Mouse (Mus musculus) ES-E14 (cell line): ENCODE measurements around the gene Amz2. TPM values are rescaled to one million over a fixed set of nuclear protein-coding genes. Genes with fewer than 3 reads are reported as not detected.

ENCODE experiments used
- DNase-seq: peaks from one replicate; pipeline ENCODE4 v3.0.0-alpha.2; 2013; ENCODE audit warnings: low read depth, low spot score
- H3K27ac ChIP-seq: 2 replicates; pipeline ENCODE4 v1.5.1; 2012; ENCODE audit warnings: low read depth, mild to moderate bottlenecking, low read length, moderate library complexity, mixed read lengths; ENCODE audit not compliant: poor library complexity, insufficient read depth, severe bottlenecking
- H3K36me3 ChIP-seq: 2 replicates; pipeline ENCODE4 v1.6.1; 2012; ENCODE audit warnings: mild to moderate bottlenecking, low read length, moderate library complexity, mixed read lengths; ENCODE audit not compliant: control insufficient read depth, poor library complexity, insufficient read depth, severe bottlenecking
- H3K4me1 ChIP-seq, 2 experiments: fragments of 150-350 bp in 1 of 2; sonication (generic) in 1 of 2; 2 replicates each; pipeline ENCODE4 v1.6.1; 2012; ENCODE audit warnings: low read length in 2 of 2, mild to moderate bottlenecking in 1 of 2, mixed read lengths in 1 of 2; ENCODE audit not compliant: control insufficient read depth in 2 of 2, insufficient read depth in 2 of 2, poor library complexity in 1 of 2
- H3K4me3 ChIP-seq, 2 experiments: fragments of 150-350 bp in 1 of 2; sonication (generic) in 1 of 2; 2 replicates each; pipeline ENCODE4 v1.5.1; 2012; ENCODE audit warnings: low read length in 2 of 2, low read depth in 1 of 2, mild to moderate bottlenecking in 1 of 2, mixed read lengths in 1 of 2; ENCODE audit not compliant: insufficient read depth in 1 of 2, poor library complexity in 1 of 2, severe bottlenecking in 1 of 2
- H3K9ac ChIP-seq: 2 replicates; pipeline ENCODE4 v1.6.1; 2012; ENCODE audit warnings: low read depth, mild to moderate bottlenecking, low read length, mixed read lengths; ENCODE audit not compliant: poor library complexity, insufficient read depth, severe bottlenecking
- H3K9me3 ChIP-seq: fragments of 150-350 bp; sonication (generic); 2 replicates; pipeline ENCODE4 v1.6.1; 2012; ENCODE audit warnings: low read depth, mild to moderate bottlenecking, low read length; ENCODE audit not compliant: control insufficient read depth, insufficient read depth
- CHD2 ChIP-seq: IDR thresholded peaks from 2 replicates; pipeline ENCODE4 v1.6.1; 2014; ENCODE audit warnings: mild to moderate bottlenecking, low read depth, low read length, inconsistent platforms
- HCFC1 ChIP-seq: IDR thresholded peaks from 2 replicates; pipeline ENCODE4 v1.6.1; 2012; ENCODE audit warnings: low read length, inconsistent platforms, borderline replicate concordance; ENCODE audit not compliant: insufficient read depth
- MAFK ChIP-seq: IDR thresholded peaks from 2 replicates; pipeline ENCODE4 v1.6.1; 2014; ENCODE audit warnings: mild to moderate bottlenecking, low read depth, low read length, inconsistent platforms; ENCODE audit not compliant: insufficient read depth
- ZC3H11A ChIP-seq: IDR thresholded peaks from 2 replicates; pipeline ENCODE4 v1.6.1; 2012; ENCODE audit warnings: low read depth, mild to moderate bottlenecking, inconsistent platforms, low read length, borderline replicate concordance
- ZNF384 ChIP-seq: IDR thresholded peaks from 2 replicates; pipeline ENCODE4 v1.6.1; 2012; ENCODE audit warnings: low read depth, low read length, inconsistent platforms
- in situ Hi-C, 2 experiments: fragments of 600-800 bp; cut with MboI; formaldehyde crosslinking; loops; one replicate each; pipeline ENCODE4 v1.15.1; 2025; ENCODE audit warnings: low sequenced_read_pairs in 2 of 2, inconsistent platforms in 1 of 2; ENCODE audit not compliant: unreplicated experiment in 2 of 2
- total RNA-seq: library from RNA; depleted of rRNA; stranded (reverse); fragments of 300-350 nt; gene quantifications from 2 replicates; pipeline ENCODE4 v1.2.3, GENCODE M21; 2012

Amz2 gene
- total RNA-seq, 1 experiment: 20.1 TPM

DNA sequence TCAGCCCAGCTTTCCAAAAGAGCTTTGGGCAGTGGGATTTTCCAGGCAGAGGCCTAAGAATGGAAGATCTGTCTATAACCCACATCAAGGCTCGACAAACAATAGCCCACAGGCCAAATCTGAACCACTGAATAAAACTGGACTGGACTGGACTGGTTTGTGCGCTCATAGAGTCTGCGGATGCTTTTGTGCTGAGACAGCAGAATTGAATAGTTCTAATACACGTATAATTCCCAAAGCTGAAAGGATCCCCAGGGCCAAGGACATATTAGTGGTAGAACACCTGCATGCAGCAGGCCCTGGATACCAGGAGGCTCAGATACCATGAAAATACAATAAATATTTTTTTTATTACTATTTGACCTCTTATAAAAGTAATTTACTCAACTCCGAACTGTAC lies 30.5 kb downstream of the Amz2 start:
- in situ Hi-C loops: no loop called here
- no peak overlapping the region for H3K4me3 ChIP-seq
- H3K9ac ChIP-seq: no peak overlapping the region
- H3K4me1 ChIP-seq: no peaks in the 10 kb centered on the region; a peak in 1 of 4 replicates
- DNase-seq: no peak
- peaks cover 23% of the 10 kb centered on the region for H3K36me3 ChIP-seq
- no peaks in the 10 kb centered on the region for H3K9me3 ChIP-seq
- no peak overlapping the region for H3K27ac ChIP-seq
- TF ChIP-seq MAFK (peak; percentile 81), CHD2 (no peak)

GRCm38 (mm10) chr11:109458165-109458564 lies 32.4 kb downstream of the Amz2 start:
- H3K36me3 ChIP-seq: peaks cover 19% of the 10 kb centered on the region
- H3K27ac ChIP-seq: no peak overlapping the region
- no peaks in the 10 kb centered on the region; a peak in 1 of 4 replicates for H3K4me1 ChIP-seq
- TF ChIP-seq CHD2 (no peak), HCFC1 (no peak), ZNF384 (no peak), ZC3H11A (no peak), MAFK (no peak)
- no peaks in the 10 kb centered on the region for H3K9me3 ChIP-seq
- H3K4me3 ChIP-seq: no peak overlapping the region
- in situ Hi-C loops: no loop called here
- H3K9ac ChIP-seq: no peak overlapping the region
- no peak for DNase-seq

GRCm38 (mm10) chr11:109460586-109460985 lies 34.8 kb downstream of the Amz2 start:
- Histone ChIP-seq H3K36me3 (peaks cover 8% of the 10 kb centered on the region), H3K9me3 (no peaks in the 10 kb centered on the region), H3K27ac (no peak overlapping the region), H3K4me3 (no peak overlapping the region), H3K9ac (no peak overlapping the region), H3K4me1 (no peaks in the 10 kb centered on the region)
- no peak for DNase-seq
- no peak for TF ChIP-seq ZC3H11A
- TF ChIP-seq MAFK: no peak
- TF ChIP-seq CHD2: no peak
- TF ChIP-seq HCFC1: no peak
- no peak for TF ChIP-seq ZNF384
- in situ Hi-C loops: no loop called here

GRCm38 (mm10) chr11:109465068-109465467 lies 39.3 kb downstream of the Amz2 start:
- H3K4me3 ChIP-seq: no peak overlapping the region
- no peak for TF ChIP-seq CHD2
- no peak for TF ChIP-seq ZNF384
- TF ChIP-seq ZC3H11A: no peak
- TF ChIP-seq HCFC1: no peak
- TF ChIP-seq MAFK: no peak
- H3K4me1 ChIP-seq: peaks cover 0 to 2% of the 10 kb centered on the region in 2 experiments; a peak in 1 of 4 replicates
- H3K27ac ChIP-seq: no peak overlapping the region
- in situ Hi-C loops: no loop called here
- no peak overlapping the region for H3K9ac ChIP-seq
- peaks cover 11% of the 10 kb centered on the region for H3K36me3 ChIP-seq
- no peak for DNase-seq
- no peaks in the 10 kb centered on the region for H3K9me3 ChIP-seq

GRCm38 (mm10) chr11:109466987-109467386 lies 41.2 kb downstream of the Amz2 start:
- Histone ChIP-seq H3K27ac (no peak overlapping the region; the same call in 1 of the 2 replicates), H3K4me1 (peaks cover 0 to 3% of the 10 kb centered on the region in 2 experiments; a peak in 1 of 4 replicates), H3K9me3 (no peaks in the 10 kb centered on the region), H3K4me3 (no peak overlapping the region), H3K36me3 (peaks cover 11% of the 10 kb centered on the region), H3K9ac (no peak overlapping the region)
- in situ Hi-C loops: no loop called here
- no peak for DNase-seq
- TF ChIP-seq CHD2: no peak
- no peak for TF ChIP-seq ZC3H11A
- no peak for TF ChIP-seq HCFC1
- no peak for TF ChIP-seq MAFK
- no peak for TF ChIP-seq ZNF384
